Mouse (Mus musculus): ENCODE data around the gene Sirt1. TPM values are rescaled to one million over a fixed set of nuclear protein-coding genes. Genes with fewer than 3 reads are reported as not detected.

Gene Sirt1
- total RNA-seq (2023): 10 to 100 TPM; 18.4 to 25.7 TPM

DNA sequence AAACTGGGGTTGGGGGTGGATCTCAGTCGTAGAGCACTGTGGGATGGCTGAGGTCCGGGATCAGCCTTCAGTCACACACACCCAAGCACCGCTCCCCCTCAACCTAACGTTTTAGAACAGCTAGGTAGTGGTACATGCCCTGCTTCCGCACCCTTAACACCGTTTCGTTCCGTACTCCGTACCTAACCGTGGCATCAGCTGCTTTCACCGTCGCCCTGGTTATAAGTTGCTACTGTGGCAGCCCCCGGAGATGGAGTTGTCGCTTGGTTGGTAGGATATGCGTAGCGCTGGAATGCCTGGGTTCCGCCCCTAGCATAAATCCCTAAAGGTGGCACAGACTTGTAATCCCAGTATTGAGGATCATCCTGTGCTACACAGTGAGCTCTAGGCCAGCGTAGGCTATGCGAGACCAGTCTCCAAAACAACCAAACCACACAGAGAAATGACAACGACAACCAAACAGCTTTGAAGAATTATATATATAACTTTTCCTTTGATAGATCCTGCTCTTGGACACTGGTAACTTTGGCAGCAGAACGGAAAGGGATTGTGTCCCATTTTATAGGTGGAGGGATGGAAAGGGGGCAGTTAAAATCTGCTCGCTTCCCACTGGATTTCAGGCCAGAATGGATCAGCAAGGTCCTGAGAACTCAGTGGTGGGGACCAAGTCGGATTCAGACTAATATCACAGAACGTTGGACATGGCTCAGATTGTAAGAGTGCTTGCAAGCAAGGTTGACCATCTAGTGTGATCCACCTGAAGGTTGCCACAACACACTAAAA is at the start of gene Sirt1:
TSS of gene Sirt1 (minus strand) at position 207 of the 783 bp plus-strand sequence.

GRCm38 (mm10) chr10:63429785-63430305 is 48.3 kb upstream of the Sirt1 start, which contains the start of gene Ctnna3:
Gene Ctnna3, plus strand, starts transcription at chr10:63430098.

GRCm38 (mm10) chr10:63421739-63422735 is 40.5 kb upstream of the Sirt1 start, which contains the start of gene Gm7075:
Gene Gm7075, minus strand, starts transcription at chr10:63421789.

GRCm38 (mm10) chr10:63382372-63383279 is 1.1 kb upstream of the Sirt1 start, which contains the start of gene Dnajc12:
Gene Dnajc12, plus strand, starts transcription at chr10:63382443.

Other genes with a start within 250 kb of the Sirt1 start
- gene Mypn, start 177.8 kb downstream of the Sirt1 start, total RNA-seq (2023): under 1 TPM; 0.07 to 0.15 TPM
- 100 to 1,000 TPM; 147 to 208 TPM for gene Herc4, start 137.9 kb downstream of the Sirt1 start, total RNA-seq (2023)
- 1 to 10 TPM; 5.6 to 6.6 TPM for gene Dnajc12, start 739 bp upstream of the Sirt1 start, total RNA-seq (2023)
- gene Gm7075, start 40.1 kb upstream of the Sirt1 start, total RNA-seq (2023): not detected
- under 1 TPM in 1 of 2 experiments, not detected in 1; 0.11 TPM for gene Ctnna3, start 48.4 kb upstream of the Sirt1 start, total RNA-seq (2023)

Measured in neutrophil, adult 83 days (primary cell).